Mouse (Mus musculus): ENCODE measurements at regions not wholly inside any gene's neighbourhood (a gene's known extent, or its start where the extent isn't known, plus 50 kb on each side); places are given as distances from the start of the nearest gene placed in this dataset.

DNA sequence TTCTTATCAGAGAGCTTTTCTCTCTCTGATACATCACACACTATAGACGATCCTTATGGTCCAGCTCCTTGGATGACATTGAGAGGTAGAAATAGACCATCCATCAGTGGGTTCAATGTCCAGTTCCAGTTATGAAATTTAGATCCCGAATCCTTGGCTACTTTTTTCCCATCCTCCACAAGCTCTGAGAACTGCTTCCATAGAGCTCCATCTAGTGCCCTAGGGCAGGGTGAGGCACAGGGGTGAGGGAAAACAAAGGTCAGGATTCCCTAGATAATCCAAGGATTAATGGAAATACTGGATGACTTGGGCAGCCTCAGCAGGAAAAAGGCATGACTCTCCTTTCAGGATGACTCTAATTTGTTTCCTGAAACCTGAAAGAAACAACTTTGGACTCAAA lies 732.1 kb downstream of the Gsdmc2 start:
- dilution Hi-C loops (cut with MboI; ENCODE audit: extremely low pct_ligation_motif_present, extremely low pct_unique_long_range_greater_than_20kb, low sequenced_read_pairs), result no loop called here
- Histone ChIP-seq H3K9me3 (replicated peaks; ENCODE audit: low read length) (peaks cover 2% of the 10 kb centered on the region), H3K4me1 (ENCODE audit: control insufficient read depth in 1 of 2, insufficient read depth in 2 of 2) (no peaks in the 10 kb centered on the region), H3K27ac (ENCODE audit: insufficient read depth, low read depth) (no peak overlapping the region), H3K4me2 (ENCODE audit: insufficient read depth, low read depth, poor library complexity, severe bottlenecking) (no peak overlapping the region), H3K79me2 (replicated peaks; ENCODE audit: control insufficient read depth, extremely low read depth, insufficient read depth, poor library complexity, severe bottlenecking) (no peaks in the 10 kb centered on the region), H3K4me3 (replicated peaks in 1 of 3; ENCODE audit: low read depth in 2 of 3, low read length in 2 of 3, poor library complexity in 1 of 3) (no peak overlapping the region), H3K27me3 (replicated peaks) (no peaks in the 10 kb centered on the region), H3K9ac (ENCODE audit: insufficient read depth, low read depth) (no peak overlapping the region), H3K36me3 (replicated peaks in 1 of 2; ENCODE audit: control insufficient read depth in 1 of 2, insufficient read depth in 1 of 2, low read length in 1 of 2) (no peaks in the 10 kb centered on the region)
- DNase-seq (ENCODE audit: extremely low read depth), result no peak
- no peak for TF ChIP-seq JUN (IDR thresholded peaks at IDR 0.05; ENCODE audit: insufficient read depth, low read depth, low read length)
- no peak for TF ChIP-seq TBP (conservative IDR thresholded peaks at IDR 0.05; ENCODE audit: low read depth, low read length)
- no peak for TF ChIP-seq MXI1 (IDR thresholded peaks at IDR 0.05; ENCODE audit: low read depth, low read length)
- TF ChIP-seq RAD21 (IDR thresholded peaks at IDR 0.05; ENCODE audit: low read depth, low read length), result peak; percentile 5
- no peak for TF ChIP-seq CHD1 (IDR thresholded peaks at IDR 0.05; ENCODE audit: low read depth, low read length)
- TF ChIP-seq NELFE (IDR thresholded peaks at IDR 0.05; ENCODE audit: low read depth, low read length), result no peak
- no peak for TF ChIP-seq USF2 (conservative IDR thresholded peaks at IDR 0.05; ENCODE audit: low read depth, low read length)
- in situ Hi-C loops (cut with MboI; ENCODE audit: low pct_ligation_motif_present, low pct_unique_long_range_greater_than_20kb, low sequenced_read_pairs), result no loop called here

DNA sequence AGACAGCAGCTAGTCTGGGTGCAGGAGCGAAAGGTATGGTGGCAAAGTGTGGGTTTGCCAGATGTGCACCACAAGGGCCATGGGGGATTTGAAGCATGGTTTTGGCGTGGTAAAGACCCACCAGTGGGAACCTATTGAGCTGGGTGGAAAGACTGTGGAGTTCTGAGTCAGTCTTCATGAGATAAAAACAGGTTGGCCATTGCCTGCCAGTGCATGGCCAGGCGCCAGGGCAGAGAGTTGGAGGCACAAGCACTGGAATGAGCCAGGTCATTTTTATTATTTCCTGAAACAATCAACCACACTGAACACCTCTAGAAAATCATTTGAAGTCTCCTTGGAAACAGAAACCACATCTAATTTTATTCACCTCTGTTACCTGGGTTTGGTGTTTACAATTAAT lies 744.9 kb downstream of the Gsdmc2 start:
- Histone ChIP-seq H3K27me3 (replicated peaks) (no peaks in the 10 kb centered on the region), H3K36me3 (replicated peaks in 1 of 2; ENCODE audit: control insufficient read depth in 1 of 2, insufficient read depth in 1 of 2, low read length in 1 of 2) (no peaks in the 10 kb centered on the region), H3K4me3 (replicated peaks in 1 of 3; ENCODE audit: low read depth in 2 of 3, low read length in 2 of 3, poor library complexity in 1 of 3) (no peak overlapping the region), H3K27ac (ENCODE audit: insufficient read depth, low read depth) (no peak overlapping the region), H3K9me3 (replicated peaks; ENCODE audit: low read length) (no peaks in the 10 kb centered on the region), H3K79me2 (replicated peaks; ENCODE audit: control insufficient read depth, extremely low read depth, insufficient read depth, poor library complexity, severe bottlenecking) (no peaks in the 10 kb centered on the region), H3K9ac (ENCODE audit: insufficient read depth, low read depth) (no peak overlapping the region), H3K4me1 (ENCODE audit: control insufficient read depth in 1 of 2, insufficient read depth in 2 of 2) (no peaks in the 10 kb centered on the region), H3K4me2 (ENCODE audit: insufficient read depth, low read depth, poor library complexity, severe bottlenecking) (no peak overlapping the region)
- no peak for TF ChIP-seq IRF4 (IDR thresholded peaks at IDR 0.05; ENCODE audit: low read depth, low read length)
- TF ChIP-seq RAD21 (IDR thresholded peaks at IDR 0.05; ENCODE audit: low read depth, low read length), result no peak
- no peak for TF ChIP-seq MAFK (IDR thresholded peaks at IDR 0.05; ENCODE audit: insufficient replicate concordance, low read length)
- TF ChIP-seq ZKSCAN1 (IDR thresholded peaks at IDR 0.05; ENCODE audit: borderline replicate concordance, low read depth, low read length), result no peak
- TF ChIP-seq GABPA (IDR thresholded peaks at IDR 0.05; ENCODE audit: insufficient replicate concordance, low read depth, low read length), result no peak
- no peak for TF ChIP-seq CHD1 (IDR thresholded peaks at IDR 0.05; ENCODE audit: low read depth, low read length)
- no peak for TF ChIP-seq MXI1 (IDR thresholded peaks at IDR 0.05; ENCODE audit: low read depth, low read length)
- no peak for TF ChIP-seq MAX (IDR thresholded peaks at IDR 0.05; ENCODE audit: low read length)
- no peak for TF ChIP-seq JUND (conservative IDR thresholded peaks at IDR 0.05; ENCODE audit: low read depth, low read length)
- TF ChIP-seq HCFC1 (IDR thresholded peaks at IDR 0.05; ENCODE audit: low read depth, low read length), result no peak
- TF ChIP-seq USF2 (conservative IDR thresholded peaks at IDR 0.05; ENCODE audit: low read depth, low read length), result no peak
- no peak for TF ChIP-seq ZNF384 (IDR thresholded peaks at IDR 0.05; ENCODE audit: low read depth, low read length)
- no peak for TF ChIP-seq TBP (conservative IDR thresholded peaks at IDR 0.05; ENCODE audit: low read depth, low read length)
- TF ChIP-seq MYC (IDR thresholded peaks at IDR 0.05; ENCODE audit: low read depth, low read length), result no peak
- no peak for TF ChIP-seq CHD2 (IDR thresholded peaks at IDR 0.05; ENCODE audit: low read length)
- no peak for TF ChIP-seq BHLHE40 (IDR thresholded peaks at IDR 0.05; ENCODE audit: low read depth, low read length)
- no peak for TF ChIP-seq MEF2A (IDR thresholded peaks at IDR 0.05; ENCODE audit: borderline replicate concordance, low read depth, low read length)
- TF ChIP-seq MAZ (IDR thresholded peaks at IDR 0.05; ENCODE audit: low read depth, low read length), result no peak
- TF ChIP-seq E2F4 (IDR thresholded peaks at IDR 0.05; ENCODE audit: insufficient replicate concordance, low read depth, low read length), result no peak
- no peak for TF ChIP-seq ZMIZ1 (IDR thresholded peaks at IDR 0.05; ENCODE audit: low read depth, low read length)
- no peak for DNase-seq (ENCODE audit: extremely low read depth)
- dilution Hi-C loops (cut with MboI; ENCODE audit: extremely low pct_ligation_motif_present, extremely low pct_unique_long_range_greater_than_20kb, low sequenced_read_pairs), result no loop called here
- in situ Hi-C loops (cut with MboI; ENCODE audit: low pct_ligation_motif_present, low pct_unique_long_range_greater_than_20kb, low sequenced_read_pairs), result no loop called here
